Mouse (Mus musculus) midbrain, postnatal 0 days (tissue): ENCODE measurements around the gene Runx1. TPM values are rescaled to one million over a fixed set of nuclear protein-coding genes. Genes with fewer than 3 reads are reported as not detected.

Experiments
- ATAC-seq: fragments of 200-750 bp; cut with Nextera tagmentation; 2 replicates; pipeline ENCODE4 v1.8.0; 2017; ENCODE audit warnings: moderate number of reproducible peaks, mild to moderate bottlenecking, moderate TSS enrichment, moderate library complexity; ENCODE audit not compliant: low FRiP score
- DNase-seq: peaks from one replicate; pipeline ENCODE4 v3.0.0-alpha.2; 2015; ENCODE audit warnings: low spot score
- H3K27ac ChIP-seq: fragments of 300-500 bp; sonication (generic); 2 replicates; pipeline ENCODE4 v1.5.1; 2014; ENCODE audit warnings: low read depth, mild to moderate bottlenecking, low read length, mixed read lengths
- H3K27me3 ChIP-seq: fragments of 300-500 bp; sonication (generic); 2 replicates; pipeline ENCODE4 v1.6.1; 2014; ENCODE audit warnings: low read length, control low read depth, mixed read lengths; ENCODE audit not compliant: insufficient read depth
- H3K36me3 ChIP-seq: fragments of 300-500 bp; sonication (generic); 2 replicates; pipeline ENCODE4 v1.6.1; 2014; ENCODE audit warnings: low read length, control low read depth, mixed read lengths; ENCODE audit not compliant: insufficient read depth
- H3K4me1 ChIP-seq: fragments of 300-500 bp; sonication (generic); 2 replicates; pipeline ENCODE4 v1.6.1; 2014; ENCODE audit warnings: mild to moderate bottlenecking, control low read depth, antibody characterized with exemption, low read length, mixed read lengths; ENCODE audit not compliant: insufficient read depth
- H3K4me2 ChIP-seq: fragments of 300-500 bp; sonication (generic); 2 replicates; pipeline ENCODE4 v1.6.1; 2014; ENCODE audit warnings: low read depth, mild to moderate bottlenecking, low read length, mixed read lengths; ENCODE audit not compliant: poor library complexity, severe bottlenecking
- H3K4me3 ChIP-seq: fragments of 300-500 bp; sonication (generic); 2 replicates; pipeline ENCODE4 v1.5.1; 2014; ENCODE audit warnings: low read depth, mild to moderate bottlenecking, low read length, moderate library complexity
- H3K9ac ChIP-seq: fragments of 300-500 bp; sonication (generic); replicated peaks from 2 replicates; pipeline ENCODE4 v1.6.1; 2014; ENCODE audit warnings: mild to moderate bottlenecking, low read length, moderate library complexity, mixed read lengths; ENCODE audit not compliant: poor library complexity, severe bottlenecking
- H3K9me3 ChIP-seq: fragments of 300-500 bp; sonication (generic); 2 replicates; pipeline ENCODE4 v1.6.1; 2016; ENCODE audit warnings: low read length, control low read depth
- CTCF ChIP-seq: IDR thresholded peaks from 2 replicates; pipeline ENCODE4 v1.5.1; 2016; ENCODE audit warnings: antibody characterized with exemption, mild to moderate bottlenecking
- WGBS: fragments of 180-500 bp; shearing (Covaris S2); extraction: QIAGEN DNeasy Blood & Tissue Kit; methylation state at CpG from one replicate; pipeline ENCODE4 v1.1.7; 2014; 5-methylcytosine and 5-hydroxymethylcytosine counted together
- polyA plus RNA-seq: library from polyadenylated mRNA; unstranded; fragments of >200 nt; fragmentation: Nextera tagmentation; extraction: Ambion mirVana; gene quantifications from 2 replicates; pipeline ENCODE4 v1.2.1, GENCODE M21; 2015
- total RNA-seq: library from RNA; depleted of rRNA; stranded (reverse); fragments of >200 nt; gene quantifications from 2 replicates; pipeline ENCODE4 v1.2.3, GENCODE M21; 2014

Runx1 gene
- total and polyA plus RNA-seq, 2 experiments from 2014 or later: 0.64 to 2.0 TPM

DNA sequence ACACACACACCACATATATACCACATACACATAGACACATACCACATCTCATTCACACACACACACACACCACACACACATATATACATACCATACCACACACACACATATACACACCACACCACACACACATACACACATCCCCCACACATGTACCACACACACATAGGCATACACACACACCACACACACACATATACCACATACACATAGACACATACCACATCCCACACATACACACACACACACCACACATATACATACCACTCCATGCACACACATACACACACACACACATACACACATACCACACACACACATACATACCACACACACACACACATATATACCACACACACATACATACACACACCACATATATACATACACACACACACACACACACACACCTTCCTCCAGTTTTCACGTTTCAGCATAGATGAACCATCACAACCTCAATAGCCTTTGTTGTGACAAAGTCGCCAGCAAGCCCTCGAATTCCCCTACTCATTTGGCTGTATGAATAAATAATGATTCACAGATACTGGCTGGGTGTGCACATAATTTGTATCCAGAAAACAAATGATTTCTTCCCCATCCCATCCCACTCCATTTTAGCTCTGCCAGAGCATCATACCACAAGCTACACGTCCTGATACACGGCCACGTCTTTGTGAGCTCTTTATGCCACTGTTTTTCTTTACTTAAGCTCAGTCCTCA is 1.8 kb downstream of the Runx1 start:
- ATAC-seq (no peak), DNase-seq (no peak)
- WGBS: 67% methylated on average over 6 of the region's 6 CpGs
- Histone ChIP-seq H3K27ac (no peak overlapping the region), H3K36me3 (no peaks in the 10 kb centered on the region), H3K4me1 (no peaks in the 10 kb centered on the region; the same call in 1 of the 2 replicates), H3K9ac (no peak overlapping the region), H3K4me3 (no peak overlapping the region), H3K4me2 (no peak overlapping the region), H3K27me3 (peaks cover 3% of the 10 kb centered on the region), H3K9me3 (no peaks in the 10 kb centered on the region)
- no peak for TF ChIP-seq CTCF

DNA sequence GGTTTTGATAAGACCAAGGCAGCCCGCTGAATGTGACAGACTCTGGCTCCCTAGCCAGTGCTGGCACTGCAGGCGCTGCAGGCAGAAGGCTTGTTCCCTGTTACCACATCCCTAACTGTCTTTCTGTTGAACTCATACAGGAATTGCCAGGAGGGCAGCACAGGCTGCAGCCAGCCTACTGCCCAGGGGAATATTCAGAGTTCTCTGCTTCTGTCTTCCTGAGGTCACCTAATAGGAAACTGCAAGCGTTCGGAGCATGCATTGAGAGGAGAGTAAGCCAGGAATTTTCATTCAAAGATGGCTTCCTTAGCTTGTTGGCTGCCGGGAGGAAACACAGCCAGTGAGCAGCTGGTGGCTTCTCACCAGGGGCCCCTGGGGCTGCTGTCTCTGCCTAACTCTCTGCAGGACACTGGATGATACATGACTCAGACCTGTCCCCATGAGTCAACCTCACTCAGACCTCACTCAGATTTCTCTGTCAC is 2.5 kb downstream of the Runx1 start:
- DNase-seq: peak; percentile 27
- no peak overlapping the region for H3K4me2 ChIP-seq
- no peak overlapping the region for H3K4me3 ChIP-seq
- H3K9me3 ChIP-seq: no peaks in the 10 kb centered on the region
- H3K36me3 ChIP-seq: no peaks in the 10 kb centered on the region
- no peak for ATAC-seq
- 48% methylated on average over 5 of the region's 5 CpGs for WGBS
- no peak overlapping the region for H3K9ac ChIP-seq
- peaks cover 3% of the 10 kb centered on the region for H3K27me3 ChIP-seq
- H3K4me1 ChIP-seq: no peaks in the 10 kb centered on the region; the same call in 1 of the 2 replicates
- H3K27ac ChIP-seq: no peak overlapping the region
- TF ChIP-seq CTCF: no peak

DNA sequence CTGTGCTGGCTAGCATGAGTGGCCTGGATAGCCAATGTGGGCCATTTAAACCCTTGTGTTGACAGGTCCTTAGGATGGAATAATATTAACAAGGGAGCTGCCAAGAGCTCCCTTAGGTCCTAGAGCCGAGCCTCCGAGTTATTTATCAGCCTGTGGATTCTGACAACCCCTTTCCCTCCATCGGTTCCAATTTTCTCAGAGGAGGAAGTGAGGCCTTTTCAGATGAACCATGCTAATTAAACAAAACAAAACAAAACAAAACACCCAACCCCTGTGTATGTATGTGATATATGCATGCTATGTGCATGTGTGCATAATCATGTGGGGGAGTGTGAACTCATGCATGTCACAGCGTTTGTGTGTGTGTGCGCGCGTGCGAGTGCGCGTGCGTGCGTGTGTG is 3.3 kb downstream of the Runx1 start:
- DNase-seq (no peak), ATAC-seq (no peak)
- Histone ChIP-seq H3K4me2 (no peak overlapping the region), H3K9me3 (no peaks in the 10 kb centered on the region), H3K4me3 (no peak overlapping the region), H3K4me1 (no peaks in the 10 kb centered on the region; the same call in 1 of the 2 replicates), H3K9ac (no peak overlapping the region), H3K27me3 (peaks cover 3% of the 10 kb centered on the region; the same call in 1 of the 2 replicates), H3K27ac (no peak overlapping the region), H3K36me3 (no peaks in the 10 kb centered on the region)
- 89% methylated on average over 12 of the region's 12 CpGs for WGBS
- no peak for TF ChIP-seq CTCF

DNA sequence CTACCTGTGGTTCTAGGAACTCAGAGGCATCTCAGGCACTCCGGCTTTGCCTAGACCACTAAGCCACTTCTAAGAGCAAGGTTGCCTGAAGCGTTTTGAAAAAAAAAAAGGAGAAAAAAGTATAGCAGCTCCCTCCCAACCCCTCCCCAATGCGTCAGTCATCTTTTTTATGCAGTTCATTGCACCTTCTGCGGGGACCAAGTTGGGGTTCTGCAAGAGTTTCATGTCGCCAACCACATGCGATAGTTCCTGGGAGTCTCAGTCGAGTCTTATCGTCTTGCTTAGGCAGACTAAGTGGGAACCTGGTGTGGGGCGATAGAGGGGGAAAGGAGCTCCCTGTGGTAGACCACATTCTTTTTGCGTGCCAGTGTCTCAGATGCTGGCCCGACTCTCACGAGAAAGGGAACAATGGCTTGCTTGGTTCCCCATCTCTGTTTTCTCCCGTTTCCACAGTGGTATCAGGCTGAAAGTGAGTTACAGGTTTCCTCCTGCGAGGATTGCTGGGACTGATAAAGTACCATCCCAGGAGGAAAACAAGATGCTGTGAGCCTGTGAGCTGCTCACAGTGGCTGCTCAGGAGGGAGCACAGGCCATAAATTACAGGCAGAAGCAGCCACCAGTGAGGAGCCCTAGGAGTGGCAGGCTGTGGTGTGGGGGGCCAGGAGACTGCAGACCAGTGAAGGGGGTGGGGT is 3.9 kb downstream of the Runx1 start:
- Histone ChIP-seq H3K27me3 (peaks cover 3% of the 10 kb centered on the region; the same call in 1 of the 2 replicates), H3K4me1 (no peaks in the 10 kb centered on the region), H3K4me3 (no peak overlapping the region), H3K9me3 (no peaks in the 10 kb centered on the region), H3K27ac (no peak overlapping the region), H3K4me2 (no peak overlapping the region), H3K9ac (no peak overlapping the region), H3K36me3 (no peaks in the 10 kb centered on the region)
- 74% methylated on average over 14 of the region's 14 CpGs for WGBS
- TF ChIP-seq CTCF: no peak
- no peak for DNase-seq
- ATAC-seq: no peak

DNA sequence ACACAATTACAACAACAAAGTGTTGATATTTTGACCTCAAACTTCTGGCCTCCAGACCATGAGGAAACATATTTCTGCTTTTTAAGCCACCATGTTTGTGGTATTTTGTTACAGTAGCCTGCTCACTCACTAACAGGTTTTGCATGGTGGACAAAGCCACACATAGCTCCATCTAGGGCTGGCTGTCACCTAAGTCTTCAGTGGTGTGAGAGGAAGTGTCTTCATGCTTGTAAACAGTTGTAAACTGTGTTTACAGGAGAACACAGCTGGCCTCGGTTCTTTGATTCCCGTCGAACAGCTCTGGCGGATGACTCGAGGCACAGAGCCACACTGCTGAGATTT is 4.4 kb downstream of the Runx1 start:
- ATAC-seq (no peak), DNase-seq (no peak)
- 77% methylated on average over 5 of the region's 5 CpGs for WGBS
- Histone ChIP-seq H3K4me1 (no peaks in the 10 kb centered on the region), H3K27ac (no peak overlapping the region), H3K4me2 (no peak overlapping the region), H3K27me3 (peaks cover 3% of the 10 kb centered on the region; the same call in 1 of the 2 replicates), H3K9me3 (no peaks in the 10 kb centered on the region), H3K9ac (no peak overlapping the region), H3K36me3 (no peaks in the 10 kb centered on the region), H3K4me3 (no peak overlapping the region)
- no peak for TF ChIP-seq CTCF

DNA sequence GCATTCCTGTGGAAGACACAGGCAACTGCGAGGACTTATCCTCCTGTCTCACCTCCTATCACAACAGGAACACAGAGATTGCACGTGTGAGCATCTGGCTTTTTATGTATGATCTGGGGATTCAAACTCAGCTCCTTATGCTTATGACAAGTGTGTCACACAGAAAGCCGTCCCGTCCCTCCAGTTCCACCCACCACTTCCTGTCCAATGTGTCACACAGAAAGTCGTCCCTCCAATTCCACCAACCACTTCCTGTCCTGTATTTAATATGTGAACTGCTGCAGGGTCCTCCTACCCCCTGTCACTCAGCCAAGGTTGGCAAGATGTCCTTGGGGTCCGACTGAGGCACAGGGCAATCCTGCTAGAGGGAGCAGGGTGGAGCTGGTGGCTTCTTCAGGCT is 5.5 kb downstream of the Runx1 start:
- 86% methylated on average over 6 of the region's 6 CpGs for WGBS
- Histone ChIP-seq H3K4me3 (no peak overlapping the region), H3K4me2 (no peak overlapping the region), H3K36me3 (no peaks in the 10 kb centered on the region), H3K27me3 (peaks cover 3% of the 10 kb centered on the region; the same call in 1 of the 2 replicates), H3K9ac (no peak overlapping the region), H3K27ac (no peak overlapping the region), H3K9me3 (no peaks in the 10 kb centered on the region), H3K4me1 (no peaks in the 10 kb centered on the region)
- no peak for ATAC-seq
- no peak for DNase-seq
- no peak for TF ChIP-seq CTCF
